Mouse (Mus musculus) hindbrain, embryonic 15.5 days (tissue): ENCODE results near the gene Nr4a3. TPM values are rescaled to one million over a fixed set of nuclear protein-coding genes. Genes with fewer than 3 reads are reported as not detected.

Source experiments
- ATAC-seq: fragments of 200-750 bp; cut with Nextera tagmentation; 2 replicates; pipeline ENCODE4 v1.8.0; 2017; ENCODE audit warnings: low read depth, moderate number of reproducible peaks, moderate TSS enrichment; ENCODE audit not compliant: low FRiP score
- H3K27ac ChIP-seq: fragments of 300-500 bp; sonication (generic); replicated peaks from 2 replicates; pipeline ENCODE4 v1.5.1; 2015; ENCODE audit warnings: mild to moderate bottlenecking, inconsistent platforms
- H3K27me3 ChIP-seq: fragments of 300-500 bp; sonication (generic); 2 replicates; pipeline ENCODE4 v1.6.1; 2015; ENCODE audit warnings: control low read depth, inconsistent platforms
- H3K36me3 ChIP-seq: fragments of 300-500 bp; sonication (generic); 2 replicates; pipeline ENCODE4 v1.6.1; 2015; ENCODE audit warnings: control low read depth, inconsistent platforms
- H3K4me1 ChIP-seq: fragments of 300-500 bp; sonication (generic); replicated peaks from 2 replicates; pipeline ENCODE4 v1.6.1; 2015; ENCODE audit warnings: control low read depth, inconsistent platforms
- H3K4me2 ChIP-seq: fragments of 300-500 bp; sonication (generic); 2 replicates; pipeline ENCODE4 v1.6.1; 2015; ENCODE audit warnings: moderate library complexity, mild to moderate bottlenecking, inconsistent platforms
- H3K4me3 ChIP-seq: fragments of 300-500 bp; sonication (generic); 2 replicates; pipeline ENCODE4 v1.5.1; 2015; ENCODE audit warnings: mild to moderate bottlenecking, inconsistent platforms
- H3K9ac ChIP-seq: fragments of 300-500 bp; sonication (generic); 2 replicates; pipeline ENCODE4 v1.6.1; 2015; ENCODE audit warnings: inconsistent platforms
- H3K9me3 ChIP-seq: fragments of 300-500 bp; sonication (generic); 2 replicates; pipeline ENCODE4 v1.6.1; 2016; ENCODE audit warnings: control low read depth, inconsistent platforms
- WGBS: fragments of 180-500 bp; shearing (Covaris S2); methylation state at CpG from one replicate; pipeline ENCODE4 v1.1.7; 2015; 5-methylcytosine and 5-hydroxymethylcytosine counted together
- polyA plus RNA-seq: library from polyadenylated mRNA; unstranded; fragments of >200 nt; fragmentation: Nextera tagmentation; extraction: Ambion mirVana; gene quantifications from 2 replicates; pipeline ENCODE4 v1.2.1, GENCODE M21; 2015

Nr4a3 gene
- polyA plus RNA-seq, 1 experiment from 2014 or later = 2.3 TPM

DNA sequence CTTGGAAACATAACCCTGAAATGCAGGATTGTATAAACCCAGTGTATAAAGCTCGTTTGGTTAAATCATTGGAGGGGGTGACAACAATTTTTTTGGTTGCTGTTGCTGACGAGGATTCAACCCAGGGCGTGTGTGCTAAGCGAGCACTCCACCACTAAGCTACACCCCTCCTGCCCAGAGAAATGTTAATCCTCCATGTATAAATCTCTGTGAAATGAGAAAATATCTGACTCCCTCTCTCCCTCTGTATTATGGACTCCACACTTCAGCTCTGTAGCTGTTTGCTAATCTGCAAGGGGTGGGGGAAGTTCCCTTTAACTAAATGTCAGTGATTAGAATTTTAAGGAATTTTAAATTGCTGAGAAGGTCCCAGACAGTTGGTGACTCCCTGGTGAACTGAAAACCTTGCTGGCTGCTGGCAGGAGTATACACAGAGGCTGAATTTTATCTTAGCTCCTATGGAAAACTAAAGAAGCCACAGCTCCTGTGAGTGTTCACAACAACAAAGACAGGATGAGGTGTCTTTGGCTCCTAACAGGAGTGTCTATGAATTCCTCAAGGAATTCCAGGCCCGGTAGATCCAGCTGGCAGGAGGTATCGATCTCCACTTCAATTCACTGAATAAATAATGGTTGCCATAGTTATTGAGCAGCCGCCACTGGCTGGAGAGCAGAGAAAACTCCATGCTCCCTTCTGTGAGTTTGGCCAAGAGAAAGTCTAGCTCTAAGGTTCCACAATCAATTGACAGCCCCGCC is 34.5 kb downstream of the Nr4a3 start:
- Histone ChIP-seq H3K4me3 (no peak overlapping the region), H3K9me3 (no peaks in the 10 kb centered on the region), H3K36me3 (no peaks in the 10 kb centered on the region), H3K9ac (no peak overlapping the region), H3K4me1 (peaks cover 8% of the 10 kb centered on the region; the same call in 1 of the 2 replicates), H3K27ac (0 out of 2 replicates have a peak overlapping the region, but pooled peaks have one; percentile 3), H3K27me3 (no peaks in the 10 kb centered on the region), H3K4me2 (no peak overlapping the region)
- ATAC-seq = peak; percentile 45; the same call in 1 of the 2 replicates
- 54% methylated on average over 8 of the region's 8 CpGs for whole genome bisulfite sequencing

DNA sequence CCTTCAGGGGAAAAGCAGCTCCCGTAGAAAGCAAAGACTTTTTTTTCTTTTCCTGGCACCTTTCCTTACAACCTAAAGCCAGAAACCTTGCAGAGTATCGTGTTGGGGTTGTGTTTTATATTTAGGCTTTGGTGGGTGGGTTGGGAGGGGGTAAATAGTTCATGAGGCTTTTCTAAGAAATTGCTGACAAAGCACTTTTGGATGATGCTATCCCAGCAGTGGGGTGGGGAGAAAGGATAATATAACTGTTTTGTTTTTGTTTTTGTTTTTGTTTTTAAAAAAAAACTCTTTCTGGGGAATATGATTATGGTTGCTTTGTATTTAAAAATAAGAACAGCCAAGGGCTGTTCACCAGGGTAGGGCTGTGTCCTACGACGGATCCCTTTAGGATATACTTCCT is 38.5 kb downstream of the Nr4a3 start:
- 93% methylated on average over 4 of the region's 4 CpGs for WGBS
- Histone ChIP-seq H3K36me3 (no peaks in the 10 kb centered on the region), H3K27ac (no peak overlapping the region), H3K27me3 (no peaks in the 10 kb centered on the region), H3K4me2 (no peak overlapping the region), H3K9ac (no peak overlapping the region), H3K4me3 (no peak overlapping the region), H3K9me3 (no peaks in the 10 kb centered on the region), H3K4me1 (peaks cover 3% of the 10 kb centered on the region; the same call in 1 of the 2 replicates)
- ATAC-seq = no peak

DNA sequence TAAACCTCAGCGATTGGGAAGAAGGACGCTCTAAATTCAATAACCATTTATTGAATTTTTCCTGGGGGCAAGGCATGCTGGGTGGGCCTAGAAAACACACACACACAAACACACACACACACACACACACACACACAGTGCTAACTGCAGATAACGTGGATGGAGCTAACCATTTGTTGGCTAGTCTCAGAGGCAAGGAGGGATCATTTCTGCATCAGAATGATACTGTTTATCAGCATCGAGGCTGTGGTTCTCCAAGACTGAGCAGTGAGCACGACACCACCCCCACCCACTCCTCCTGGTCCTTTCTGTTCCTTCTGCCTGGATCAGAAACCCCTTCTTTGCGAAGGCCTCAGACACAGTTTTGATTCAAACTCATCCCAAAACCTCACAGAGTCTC is 41.7 kb downstream of the Nr4a3 start:
- H3K36me3 ChIP-seq = no peaks in the 10 kb centered on the region
- H3K9me3 ChIP-seq = no peaks in the 10 kb centered on the region
- no peak for ATAC-seq
- H3K27ac ChIP-seq = no peak overlapping the region
- 48% methylated on average over 6 of the region's 6 CpGs for WGBS
- no peaks in the 10 kb centered on the region for H3K27me3 ChIP-seq
- no peaks in the 10 kb centered on the region for H3K4me1 ChIP-seq
- H3K4me2 ChIP-seq = no peak overlapping the region
- H3K9ac ChIP-seq = no peak overlapping the region
- H3K4me3 ChIP-seq = no peak overlapping the region

GRCm38 (mm10) chr4:48087497-48087896 is 42.5 kb downstream of the Nr4a3 start:
- no peak overlapping the region for H3K9ac ChIP-seq
- H3K4me1 ChIP-seq = no peaks in the 10 kb centered on the region
- H3K9me3 ChIP-seq = no peaks in the 10 kb centered on the region
- no peak overlapping the region for H3K27ac ChIP-seq
- no peak overlapping the region for H3K4me3 ChIP-seq
- no peaks in the 10 kb centered on the region for H3K27me3 ChIP-seq
- 88% methylated on average over 6 of the region's 6 CpGs for WGBS
- H3K36me3 ChIP-seq = no peaks in the 10 kb centered on the region
- no peak overlapping the region for H3K4me2 ChIP-seq
- no peak for ATAC-seq

DNA sequence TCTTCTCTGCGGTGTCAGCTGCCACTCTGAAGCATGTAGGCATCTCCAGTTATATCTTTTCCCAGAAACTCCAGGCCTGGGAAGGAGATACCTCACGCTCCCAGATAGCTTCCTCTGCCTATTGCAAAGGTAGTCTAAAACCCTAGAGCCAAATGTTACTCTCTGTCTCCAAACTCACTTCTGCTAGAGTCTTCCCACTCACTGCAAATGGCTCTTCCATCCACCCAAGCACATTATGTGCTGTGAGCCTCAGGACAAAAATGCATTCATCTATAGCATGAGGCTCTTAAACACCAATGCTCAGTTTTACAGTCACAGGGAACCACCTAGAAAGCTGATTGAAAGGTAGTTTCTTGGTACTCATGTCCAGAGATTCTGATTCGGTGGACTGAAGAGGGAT is 48.3 kb downstream of the Nr4a3 start:
- Histone ChIP-seq H3K4me1 (no peaks in the 10 kb centered on the region), H3K27ac (no peak overlapping the region), H3K36me3 (no peaks in the 10 kb centered on the region), H3K9ac (no peak overlapping the region), H3K27me3 (no peaks in the 10 kb centered on the region), H3K4me3 (no peak overlapping the region), H3K9me3 (no peaks in the 10 kb centered on the region), H3K4me2 (no peak overlapping the region)
- WGBS = 78% methylated on average over 3 of the region's 3 CpGs
- ATAC-seq = no peak

DNA sequence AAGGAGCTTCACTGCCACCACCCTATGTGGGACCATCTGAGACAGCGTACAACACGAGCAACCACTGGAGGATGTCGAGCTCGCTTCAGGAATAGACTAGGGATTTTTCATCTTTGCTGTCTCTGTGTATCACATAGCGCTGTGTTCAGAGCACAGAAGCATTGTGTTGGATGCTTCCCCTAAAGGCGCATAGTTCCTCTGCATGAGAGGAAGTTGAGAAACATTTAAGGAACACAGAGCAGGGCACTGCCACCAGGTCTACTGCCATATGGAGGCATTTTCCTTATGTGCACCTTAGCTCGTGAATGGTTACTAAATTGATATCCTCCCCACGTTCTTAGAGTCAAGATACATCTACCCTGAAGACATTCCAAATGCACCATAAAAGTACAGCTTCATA is 55.3 kb downstream of the Nr4a3 start:
- ATAC-seq = no peak
- H3K9ac ChIP-seq = no peak overlapping the region
- H3K4me1 ChIP-seq = no peaks in the 10 kb centered on the region
- no peak overlapping the region for H3K4me2 ChIP-seq
- H3K4me3 ChIP-seq = no peak overlapping the region
- no peaks in the 10 kb centered on the region for H3K27me3 ChIP-seq
- H3K9me3 ChIP-seq = no peaks in the 10 kb centered on the region
- WGBS = 84% methylated on average over 8 of the region's 8 CpGs
- H3K36me3 ChIP-seq = no peaks in the 10 kb centered on the region
- H3K27ac ChIP-seq = no peak overlapping the region

GRCm38 (mm10) chr4:48101981-48102380 is 57.0 kb downstream of the Nr4a3 start:
- Histone ChIP-seq H3K27ac (no peak overlapping the region), H3K36me3 (no peaks in the 10 kb centered on the region), H3K27me3 (no peaks in the 10 kb centered on the region), H3K4me3 (no peak overlapping the region), H3K4me1 (no peaks in the 10 kb centered on the region), H3K9ac (no peak overlapping the region), H3K4me2 (no peak overlapping the region), H3K9me3 (no peaks in the 10 kb centered on the region)
- ATAC-seq = no peak
- 82% methylated on average over 2 of the region's 2 CpGs for WGBS

- no peak for ATAC-seq
- Histone ChIP-seq H3K9ac (no peak overlapping the region), H3K27me3 (no peaks in the 10 kb centered on the region), H3K27ac (no peak overlapping the region), H3K4me1 (no peaks in the 10 kb centered on the region), H3K36me3 (no peaks in the 10 kb centered on the region), H3K9me3 (no peaks in the 10 kb centered on the region), H3K4me2 (no peak overlapping the region), H3K4me3 (no peak overlapping the region)
- 65% methylated on average over 5 of the region's 5 CpGs for WGBS
Observed at GRCm38 (mm10) chr4:48105387-48105786, 60.4 kb downstream of the Nr4a3 start.

DNA sequence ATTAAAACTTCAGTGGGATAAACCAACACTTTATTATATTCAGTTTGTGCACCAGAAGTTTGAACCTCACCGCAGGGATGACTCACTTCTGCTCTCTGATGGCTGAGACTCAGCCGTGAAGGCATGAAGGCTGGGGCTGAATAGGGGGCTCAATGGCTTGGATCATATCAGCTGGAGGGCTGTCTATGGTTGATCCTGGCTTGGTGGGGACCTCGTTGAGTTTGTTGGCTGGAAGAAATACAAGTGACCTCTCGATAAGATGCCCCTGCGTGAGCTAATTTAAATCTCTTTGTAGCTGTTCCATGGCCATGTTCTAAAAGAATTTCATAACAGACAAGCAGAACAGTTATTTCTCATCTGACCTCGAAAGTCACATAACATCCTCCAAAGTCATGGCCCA is 62.1 kb downstream of the Nr4a3 start:
- H3K4me2 ChIP-seq = no peak overlapping the region
- H3K9ac ChIP-seq = no peak overlapping the region
- H3K27me3 ChIP-seq = no peaks in the 10 kb centered on the region
- no peaks in the 10 kb centered on the region for H3K4me1 ChIP-seq
- no peak overlapping the region for H3K4me3 ChIP-seq
- WGBS = 91% methylated on average over 6 of the region's 6 CpGs
- no peaks in the 10 kb centered on the region for H3K36me3 ChIP-seq
- no peak overlapping the region for H3K27ac ChIP-seq
- no peaks in the 10 kb centered on the region for H3K9me3 ChIP-seq
- ATAC-seq = no peak

- Histone ChIP-seq H3K4me3 (no peak overlapping the region), H3K27ac (no peak overlapping the region), H3K9me3 (no peaks in the 10 kb centered on the region), H3K27me3 (no peaks in the 10 kb centered on the region), H3K36me3 (no peaks in the 10 kb centered on the region), H3K4me2 (no peak overlapping the region), H3K9ac (no peak overlapping the region), H3K4me1 (no peaks in the 10 kb centered on the region)
- no peak for ATAC-seq
- WGBS = 80% methylated on average over 2 of the region's 2 CpGs
Observed at GRCm38 (mm10) chr4:48108591-48108990, 63.6 kb downstream of the Nr4a3 start.

- Histone ChIP-seq H3K27ac (no peak overlapping the region), H3K27me3 (no peaks in the 10 kb centered on the region), H3K9me3 (no peaks in the 10 kb centered on the region), H3K36me3 (no peaks in the 10 kb centered on the region), H3K4me2 (no peak overlapping the region), H3K9ac (no peak overlapping the region), H3K4me1 (no peaks in the 10 kb centered on the region), H3K4me3 (no peak overlapping the region)
- no peak for ATAC-seq
- 84% methylated on average over 3 of the region's 3 CpGs for WGBS
Observed at GRCm38 (mm10) chr4:48110331-48110730, 65.4 kb downstream of the Nr4a3 start.

- Histone ChIP-seq H3K4me3 (no peak overlapping the region), H3K4me1 (no peaks in the 10 kb centered on the region), H3K4me2 (no peak overlapping the region), H3K9ac (no peak overlapping the region), H3K27me3 (no peaks in the 10 kb centered on the region), H3K9me3 (no peaks in the 10 kb centered on the region), H3K27ac (no peak overlapping the region), H3K36me3 (no peaks in the 10 kb centered on the region)
- 68% methylated on average over 4 of the region's 4 CpGs for WGBS
- ATAC-seq = no peak
Observed at GRCm38 (mm10) chr4:48116191-48116590, 71.2 kb downstream of the Nr4a3 start.

- Histone ChIP-seq H3K4me2 (peak overlapping the region; percentile 79), H3K27ac (no peak overlapping the region), H3K4me3 (peak overlapping the region; percentile 89), H3K27me3 (no peaks in the 10 kb centered on the region), H3K9ac (peak overlapping the region; percentile 91; the same call in 1 of the 2 replicates), H3K4me1 (peaks cover 8% of the 10 kb centered on the region; the same call in 1 of the 2 replicates), H3K36me3 (no peaks in the 10 kb centered on the region), H3K9me3 (no peaks in the 10 kb centered on the region)
- 5% methylated on average over 9 of the region's 9 CpGs for WGBS
- peak; percentile 91 for ATAC-seq
Observed at GRCm38 (mm10) chr4:48124416-48124772, 79.4 kb downstream of the Nr4a3 start.
